Mouse (Mus musculus) cerebellum, adult 8-10 months (tissue): ENCODE data around the gene Cpb2.

Source experiments
- DNase-seq: peaks from one replicate; pipeline ENCODE4 v3.0.0; 2022

Gene Cpb2

GRCm38 (mm10) chr14:75242087-75242486 is at the start of gene Cpb2:
Gene Cpb2, plus strand, starts transcription at chr14:75242287.
- no peak for DNase-seq

- no peak for DNase-seq
These were observed 49.7 kb upstream of the Cpb2 start for GRCm38 (mm10) chr14:75192427-75192826.

- no peak for DNase-seq
These were observed 49.2 kb upstream of the Cpb2 start for GRCm38 (mm10) chr14:75192858-75193257.

- DNase-seq: no peak
These were observed 46.6 kb upstream of the Cpb2 start for GRCm38 (mm10) chr14:75195530-75195929.

GRCm38 (mm10) chr14:75197027-75197426 is 45.1 kb upstream of the Cpb2 start:
- peak; percentile 39 for DNase-seq

GRCm38 (mm10) chr14:75197660-75198059 is 44.4 kb upstream of the Cpb2 start:
- no peak for DNase-seq

- no peak for DNase-seq
These were observed 36.6 kb upstream of the Cpb2 start for GRCm38 (mm10) chr14:75205363-75206051.

GRCm38 (mm10) chr14:75206307-75206706 is 35.8 kb upstream of the Cpb2 start:
- no peak for DNase-seq

GRCm38 (mm10) chr14:75208572-75209151 is 33.4 kb upstream of the Cpb2 start:
- DNase-seq: no peak

GRCm38 (mm10) chr14:75213752-75214151 is 28.3 kb upstream of the Cpb2 start:
- DNase-seq: no peak

GRCm38 (mm10) chr14:75218843-75219242 is 23.2 kb upstream of the Cpb2 start:
- no peak for DNase-seq

- no peak for DNase-seq
These were observed 22.7 kb upstream of the Cpb2 start for GRCm38 (mm10) chr14:75219250-75219913.

- no peak for DNase-seq
These were observed 19.7 kb upstream of the Cpb2 start for GRCm38 (mm10) chr14:75222386-75222785.

GRCm38 (mm10) chr14:75227453-75228084 is 14.5 kb upstream of the Cpb2 start:
- no peak for DNase-seq

- DNase-seq: peak; percentile 31
These were observed 12.3 kb upstream of the Cpb2 start for GRCm38 (mm10) chr14:75229834-75230233.

GRCm38 (mm10) chr14:75233070-75233469 is 9.0 kb upstream of the Cpb2 start:
- no peak for DNase-seq

- DNase-seq: no peak
These were observed 6.5 kb upstream of the Cpb2 start for GRCm38 (mm10) chr14:75235552-75235951.

GRCm38 (mm10) chr14:75235955-75236635 is 6.0 kb upstream of the Cpb2 start:
- no peak for DNase-seq

- no peak for DNase-seq
These were observed 5.5 kb upstream of the Cpb2 start for GRCm38 (mm10) chr14:75236636-75237003.

- DNase-seq: no peak
These were observed 5.0 kb upstream of the Cpb2 start for GRCm38 (mm10) chr14:75237096-75237495.

- DNase-seq: no peak
These were observed 3.9 kb upstream of the Cpb2 start for GRCm38 (mm10) chr14:75238054-75238692.
